Mouse (Mus musculus): ENCODE measurements around the gene Olfr1494. TPM values are rescaled to one million over a fixed set of nuclear protein-coding genes. Genes with fewer than 3 reads are reported as not detected.

The Olfr1494 gene
- not detected for total RNA-seq (2021)

- no peak for DNase-seq
- intact Hi-C loops (cut with DNase I): no loop called here
Observed at GRCm38 (mm10) chr19:13739428-13739827, at the start of gene Olfr1494. Olfr1494 (plus strand) TSS chr19:13739728.

- no peak for DNase-seq
- intact Hi-C loops (cut with DNase I): no loop called here
Observed at GRCm38 (mm10) chr19:13696968-13697367, 42.6 kb upstream of the Olfr1494 start, which contains the start of gene Olfr1491. Olfr1491 (plus strand) TSS chr19:13697268.

GRCm38 (mm10) chr19:13722978-13723377 lies 16.6 kb upstream of the Olfr1494 start, which contains the start of gene Olfr1493-ps1:
Olfr1493-ps1 (plus strand) TSS chr19:13723278.
- DNase-seq: no peak
- intact Hi-C loops (cut with DNase I): no loop called here

GRCm38 (mm10) chr19:13749366-13749765 lies 9.8 kb downstream of the Olfr1494 start:
- intact Hi-C loops (cut with DNase I): no loop called here

GRCm38 (mm10) chr19:13764306-13764705 lies 24.8 kb downstream of the Olfr1494 start, which contains the start of gene Olfr1495:
Olfr1495 (plus strand) TSS chr19:13764606.
- no peak for DNase-seq
- intact Hi-C loops (cut with DNase I): no loop called here

More at GRCm38 (mm10) chr19:13749366-13749765, 9.8 kb downstream of the Olfr1494 start:
- peak; percentile 36 for DNase-seq

- intact Hi-C loops (cut with DNase I): no loop called here
- peak; percentile 3 for DNase-seq
Observed at GRCm38 (mm10) chr19:13768565-13769276, 29.2 kb downstream of the Olfr1494 start.

GRCm38 (mm10) chr19:13777578-13777977 lies 38.0 kb downstream of the Olfr1494 start, which contains the start of gene Olfr1496:
Olfr1496 (plus strand) TSS chr19:13777878.
- no peak for DNase-seq
- intact Hi-C loops (cut with DNase I): no loop called here

GRCm38 (mm10) chr19:13798102-13798501 lies 58.6 kb downstream of the Olfr1494 start, which contains the start of gene Olfr1497:
Olfr1497 (minus strand) TSS chr19:13798202.
- intact Hi-C loops (cut with DNase I): no loop called here
- DNase-seq: no peak

Other genes starting within 250 kb of the Olfr1494 start
- not detected for gene Olfr1477, start 239.2 kb upstream of the Olfr1494 start, total RNA-seq (2021)
- not detected for gene Olfr1480, start 211.8 kb upstream of the Olfr1494 start, total RNA-seq (2021)
- gene Olfr1484, start 156.2 kb upstream of the Olfr1494 start, total RNA-seq (2021): not detected
- gene Olfr1487, start 122.4 kb upstream of the Olfr1494 start, total RNA-seq (2021): not detected
- not detected for gene Olfr1489, start 108.1 kb upstream of the Olfr1494 start, total RNA-seq (2021)
- not detected for gene Olfr1490, start 88.6 kb upstream of the Olfr1494 start, total RNA-seq (2021)
- not detected for gene Olfr1491, start 42.5 kb upstream of the Olfr1494 start, total RNA-seq (2021)
- gene Olfr1493-ps1, start 16.4 kb upstream of the Olfr1494 start, total RNA-seq (2021): not detected
- gene Olfr1495, start 24.9 kb downstream of the Olfr1494 start, total RNA-seq (2021): not detected
- not detected for gene Olfr1496, start 38.1 kb downstream of the Olfr1494 start, total RNA-seq (2021)
- gene Olfr1497, start 58.5 kb downstream of the Olfr1494 start, total RNA-seq (2021): not detected
- not detected for gene Olfr1499, start 79.7 kb downstream of the Olfr1494 start, total RNA-seq (2021)
- gene Olfr1500, start 90.8 kb downstream of the Olfr1494 start, total RNA-seq (2021): not detected
- gene Olfr1501, start 111.0 kb downstream of the Olfr1494 start, total RNA-seq (2021): not detected
- gene Olfr1502, start 122.1 kb downstream of the Olfr1494 start, total RNA-seq (2021): not detected
- not detected for gene Olfr1504, start 158.2 kb downstream of the Olfr1494 start, total RNA-seq (2021)
- not detected for gene Olfr1505, start 173.8 kb downstream of the Olfr1494 start, total RNA-seq (2021)